Mouse (Mus musculus) cortical plate, adult 2 months (tissue): Measurements from ENCODE around the gene Ccdc33. TPM values are rescaled to one million over a fixed set of nuclear protein-coding genes. Genes with fewer than 3 reads are reported as not detected.
A peak's percentile ranks its signal among the peaks of the same experiment; 100 is the strongest.

Experiments
- H3K27ac ChIP-seq: fragments of 200-500 bp; 2 replicates; pipeline ENCODE4 v1.5.1; 2012; ENCODE audit warnings: low read length, control low read depth, inconsistent platforms; ENCODE audit not compliant: insufficient read depth
- H3K4me1 ChIP-seq: fragments of 200-500 bp; 2 replicates; pipeline ENCODE4 v1.6.1; 2011; ENCODE audit warnings: low read length; ENCODE audit not compliant: control insufficient read depth, insufficient read depth
- H3K4me3 ChIP-seq: fragments of 200-500 bp; 2 replicates; pipeline ENCODE4 v1.5.1; 2011; ENCODE audit warnings: mild to moderate bottlenecking, low read length, control low read depth; ENCODE audit not compliant: insufficient read depth
- CTCF ChIP-seq: fragments of 200-500 bp; IDR thresholded peaks from 2 replicates; pipeline ENCODE4 v1.5.1; 2011; ENCODE audit warnings: mild to moderate bottlenecking, control low read depth, low read length; ENCODE audit not compliant: insufficient read depth; ENCODE audit errors: extremely low read depth
- POLR2A ChIP-seq: fragments of 200-500 bp; IDR thresholded peaks from 2 replicates; pipeline ENCODE4 v1.6.1; 2011; ENCODE audit warnings: mild to moderate bottlenecking, low read length, control low read depth; ENCODE audit not compliant: insufficient read depth; ENCODE audit errors: extremely low read depth
- polyA plus RNA-seq: library from polyadenylated mRNA; depleted of rRNA; stranded (reverse); fragments of >200 nt; gene quantifications from 2 replicates; pipeline ENCODE4 v1.2.3, GENCODE M21; 2012

Gene Ccdc33
- polyA plus RNA-seq, 1 experiment = 1.7 TPM

- TF ChIP-seq POLR2A (no peak), CTCF (no peak)
- H3K4me3 ChIP-seq = no peak overlapping the region
- H3K27ac ChIP-seq = no peak overlapping the region
- peaks cover 22% of the 10 kb centered on the region for H3K4me1 ChIP-seq
Measured at GRCm38 (mm10) chr9:58112866-58113278, 5.8 kb downstream of the Ccdc33 start.

- Histone ChIP-seq H3K27ac (peak overlapping the region; percentile 73), H3K4me3 (no peak overlapping the region), H3K4me1 (peaks cover 22% of the 10 kb centered on the region)
- TF ChIP-seq CTCF (no peak), POLR2A (no peak)
Measured at GRCm38 (mm10) chr9:58112321-58112751, 6.3 kb downstream of the Ccdc33 start.

GRCm38 (mm10) chr9:58111431-58111830 lies 7.2 kb downstream of the Ccdc33 start:
- peaks cover 22% of the 10 kb centered on the region for H3K4me1 ChIP-seq
- peak overlapping the region; percentile 73 for H3K27ac ChIP-seq
- TF ChIP-seq POLR2A = no peak
- no peak overlapping the region for H3K4me3 ChIP-seq

GRCm38 (mm10) chr9:58110787-58111186 lies 7.8 kb downstream of the Ccdc33 start:
- H3K4me1 ChIP-seq = peaks cover 16% of the 10 kb centered on the region
- no peak for TF ChIP-seq CTCF
- no peak for TF ChIP-seq POLR2A
- H3K4me3 ChIP-seq = no peak overlapping the region
- H3K27ac ChIP-seq = peak overlapping the region; percentile 68

- Histone ChIP-seq H3K4me3 (no peak overlapping the region), H3K4me1 (peaks cover 13% of the 10 kb centered on the region), H3K27ac (no peak overlapping the region)
- no peak for TF ChIP-seq CTCF
- TF ChIP-seq POLR2A = no peak
Measured at GRCm38 (mm10) chr9:58107494-58107893, 11.1 kb downstream of the Ccdc33 start.

- H3K4me1 ChIP-seq = peaks cover 9% of the 10 kb centered on the region
- no peak overlapping the region for H3K4me3 ChIP-seq
- no peak overlapping the region for H3K27ac ChIP-seq
- TF ChIP-seq POLR2A (no peak), CTCF (no peak)
Measured at GRCm38 (mm10) chr9:58105595-58106169, 12.9 kb downstream of the Ccdc33 start.

GRCm38 (mm10) chr9:58103647-58104046 lies 15.0 kb downstream of the Ccdc33 start:
- TF ChIP-seq POLR2A = no peak
- TF ChIP-seq CTCF = no peak
- Histone ChIP-seq H3K4me3 (no peak overlapping the region), H3K4me1 (peaks cover 8% of the 10 kb centered on the region), H3K27ac (no peak overlapping the region)

GRCm38 (mm10) chr9:58102013-58102412 lies 16.6 kb downstream of the Ccdc33 start:
- no peak for TF ChIP-seq POLR2A
- TF ChIP-seq CTCF = no peak
- H3K4me3 ChIP-seq = no peak overlapping the region
- no peak overlapping the region for H3K27ac ChIP-seq
- peaks cover 8% of the 10 kb centered on the region for H3K4me1 ChIP-seq

GRCm38 (mm10) chr9:58099836-58100565 lies 18.6 kb downstream of the Ccdc33 start:
- H3K4me1 ChIP-seq = peaks cover 10% of the 10 kb centered on the region
- H3K4me3 ChIP-seq = no peak overlapping the region
- no peak for TF ChIP-seq POLR2A
- TF ChIP-seq CTCF = no peak
- no peak overlapping the region for H3K27ac ChIP-seq
